Mouse (Mus musculus) MEL (cell line): ENCODE data around the gene Sox5.

ENCODE experiments used
- CTCF ChIP-seq, 3 experiments: IDR thresholded peaks in 2 of 3; conservative IDR thresholded peaks in 1 of 3; 2 replicates each; pipeline ENCODE4 v1.5.1; 2011 to 2012; ENCODE audit warnings: low read length in 3 of 3, low read depth in 2 of 3, mild to moderate bottlenecking in 2 of 3, improper control_type of control experiment in 1 of 3, inconsistent platforms in 1 of 3, mixed read lengths in 1 of 3, moderate library complexity in 1 of 3; ENCODE audit not compliant: control insufficient read depth in 1 of 3, insufficient read depth in 1 of 3, poor library complexity in 1 of 3, severe bottlenecking in 1 of 3
- MAFK ChIP-seq: IDR thresholded peaks from 2 replicates; pipeline ENCODE4 v1.6.1; 2011; ENCODE audit warnings: low read depth, mild to moderate bottlenecking, low read length, improper control_type of control experiment, borderline replicate concordance
- MYC ChIP-seq: IDR thresholded peaks from 2 replicates; pipeline ENCODE4 v1.6.1; 2011; ENCODE audit warnings: low read depth, mild to moderate bottlenecking, low read length, improper control_type of control experiment, moderate library complexity
- NELFE ChIP-seq: IDR thresholded peaks from 2 replicates; pipeline ENCODE4 v1.6.1; 2011; ENCODE audit warnings: low read depth, low read length, improper control_type of control experiment
- POLR2A ChIP-seq, 2 experiments: IDR thresholded peaks; 2 replicates each; pipeline ENCODE4 v1.6.1; 2011 to 2012; ENCODE audit warnings: low read length in 2 of 2, mild to moderate bottlenecking in 2 of 2, control low read depth in 1 of 2, improper control_type of control experiment in 1 of 2, low read depth in 1 of 2, moderate library complexity in 1 of 2; ENCODE audit not compliant: control insufficient read depth in 1 of 2, insufficient read depth in 1 of 2, poor library complexity in 1 of 2
- TCF12 ChIP-seq: IDR thresholded peaks from 2 replicates; pipeline ENCODE4 v1.6.1; 2014; ENCODE audit warnings: low read depth, mild to moderate bottlenecking, inconsistent platforms, low read length, improper control_type of control experiment, moderate library complexity

DNA sequence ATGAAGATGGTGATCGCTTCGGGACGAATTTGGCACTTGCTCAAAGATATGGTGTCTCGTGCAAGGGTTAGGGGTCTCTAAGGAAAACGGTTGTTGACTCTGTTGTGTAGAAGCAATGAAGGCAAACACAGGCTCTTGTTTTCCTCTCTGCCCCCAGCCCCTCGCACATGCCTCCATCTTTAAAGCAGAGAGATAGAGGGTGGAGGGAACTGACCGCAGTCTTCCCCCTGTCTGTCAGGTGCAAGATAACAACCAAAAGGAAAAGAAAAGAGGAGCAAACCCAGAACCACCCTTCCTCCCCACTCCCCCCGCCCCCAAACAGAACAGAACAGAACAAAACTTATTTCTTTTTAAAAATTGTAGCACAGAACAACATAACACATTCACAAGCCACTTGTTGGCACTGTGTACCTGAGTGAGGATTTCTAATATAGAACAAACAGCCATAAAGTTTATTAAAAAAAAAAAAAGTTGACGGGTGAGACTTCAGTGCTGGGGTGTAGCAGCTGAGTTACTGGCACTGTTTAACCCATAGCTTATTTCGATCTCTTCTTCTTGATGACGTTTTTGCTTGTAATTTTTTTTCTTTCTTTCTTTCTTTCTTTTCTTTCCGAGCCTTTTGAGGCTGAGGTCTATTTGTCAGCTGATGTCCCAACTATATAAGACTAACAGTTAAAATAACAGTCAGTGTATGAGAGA, 949.1 kb downstream of the Sox5 start:
- TF ChIP-seq TCF12, result peak; percentile 94
- no peak; the same call in 1 of the 2 replicates for TF ChIP-seq NELFE
- TF ChIP-seq MAFK, result peak; percentile 52; the same call in 1 of the 2 replicates
- no peak for TF ChIP-seq CTCF (IDR thresholded peaks at IDR 0.05 in 2 of 3, conservative IDR thresholded peaks at IDR 0.05 in 1 of 3; ENCODE audit: control insufficient read depth in 1 of 3, insufficient read depth in 1 of 3, low read depth in 2 of 3, low read length in 3 of 3, poor library complexity in 1 of 3, severe bottlenecking in 1 of 3)
- peak in 1 of 2 experiments; percentile 39; a peak in 2 of 4 replicates for TF ChIP-seq POLR2A (IDR thresholded peaks at IDR 0.05; ENCODE audit: control insufficient read depth in 1 of 2, insufficient read depth in 1 of 2, low read depth in 1 of 2, low read length in 2 of 2, poor library complexity in 1 of 2)
- peak; percentile 69 for TF ChIP-seq MYC
